Mouse (Mus musculus) liver, embryonic 14.5 days (tissue): Measurements from ENCODE around the gene Sh3bp1. TPM values are rescaled to one million over a fixed set of nuclear protein-coding genes. Genes with fewer than 3 reads are reported as not detected.
A peak's percentile ranks its signal among the peaks of the same experiment; 100 is the strongest.

ENCODE experiments used
- ATAC-seq: fragments of 200-750 bp; cut with Nextera tagmentation; 2 replicates; pipeline ENCODE4 v1.8.0; 2017; ENCODE audit warnings: moderate number of reproducible peaks, mild to moderate bottlenecking, moderate library complexity; ENCODE audit not compliant: insufficient read depth
- DNase-seq, 3 experiments: peaks; one replicate each; pipeline ENCODE4 v3.0.0-alpha.2; 2012 to 2013; ENCODE audit warnings: low read depth in 3 of 3, low spot score in 3 of 3
- H3K27ac ChIP-seq: fragments of 300-500 bp; sonication (generic); 2 replicates; pipeline ENCODE4 v1.5.1; 2014; ENCODE audit warnings: moderate library complexity, mild to moderate bottlenecking, control low read depth, inconsistent platforms
- H3K27me3 ChIP-seq: fragments of 300-500 bp; sonication (generic); 2 replicates; pipeline ENCODE4 v1.6.1; 2014; ENCODE audit warnings: mild to moderate bottlenecking, low read length, moderate library complexity; ENCODE audit not compliant: control insufficient read depth, insufficient read depth
- H3K36me3 ChIP-seq: fragments of 300-500 bp; sonication (generic); replicated peaks from 2 replicates; pipeline ENCODE4 v1.6.1; 2014; ENCODE audit warnings: low read depth; ENCODE audit not compliant: control insufficient read depth, insufficient read depth
- H3K4me1 ChIP-seq, 2 experiments: fragments of 200-500 bp in 1 of 2; fragments of 300-500 bp in 1 of 2; sonication (generic) in 1 of 2; replicated peaks; 2 replicates each; pipeline ENCODE4 v1.6.1; 2012 to 2014; ENCODE audit warnings: antibody characterized with exemption in 1 of 2, inconsistent platforms in 1 of 2, low read length in 1 of 2; ENCODE audit not compliant: control insufficient read depth in 2 of 2, insufficient read depth in 2 of 2
- H3K4me2 ChIP-seq: fragments of 300-500 bp; sonication (generic); 2 replicates; pipeline ENCODE4 v1.6.1; 2014; ENCODE audit warnings: low read depth, mild to moderate bottlenecking, control low read depth, moderate library complexity
- H3K4me3 ChIP-seq, 2 experiments: fragments of 200-500 bp in 1 of 2; fragments of 300-500 bp in 1 of 2; sonication (generic) in 1 of 2; 2 replicates each; pipeline ENCODE4 v1.5.1; 2012 to 2014; ENCODE audit warnings: low read depth in 2 of 2, low read length in 2 of 2, mild to moderate bottlenecking in 2 of 2, control low read depth in 1 of 2, inconsistent platforms in 1 of 2, moderate library complexity in 1 of 2; ENCODE audit not compliant: insufficient read depth in 1 of 2
- H3K9ac ChIP-seq: fragments of 300-500 bp; sonication (generic); replicated peaks from 2 replicates; pipeline ENCODE4 v1.6.1; 2014; ENCODE audit warnings: mild to moderate bottlenecking, control low read depth, moderate library complexity
- H3K9me3 ChIP-seq: fragments of 300-500 bp; sonication (generic); 2 replicates; pipeline ENCODE4 v1.6.1; 2016; ENCODE audit warnings: low read length, mixed read lengths; ENCODE audit not compliant: control insufficient read depth
- CTCF ChIP-seq: IDR thresholded peaks from 2 replicates; pipeline ENCODE4 v1.5.1; 2016; ENCODE audit warnings: antibody characterized with exemption, low read depth, control low read depth
- EP300 ChIP-seq: IDR thresholded peaks from 2 replicates; pipeline ENCODE4 v1.6.1; 2016; ENCODE audit warnings: antibody characterized with exemption, low read depth
- WGBS: fragments of 180-500 bp; shearing (Covaris S2); extraction: QIAGEN DNeasy Blood & Tissue Kit; methylation state at CpG from one replicate; pipeline ENCODE4 v1.1.7; 2014; ENCODE audit not compliant: insufficient replicate concordance; 5-methylcytosine and 5-hydroxymethylcytosine counted together
- polyA plus RNA-seq, 2 experiments: library from polyadenylated mRNA; depleted of rRNA in 1 of 2; stranded (reverse) in 1 of 2; unstranded in 1 of 2; fragments of >200 nt; fragmentation: Nextera tagmentation in 1 of 2; extraction: Ambion mirVana in 1 of 2; gene quantifications; 2 replicates each; pipeline versions ENCODE4 v1.2.1 to v1.2.3; 2012 to 2014

The Sh3bp1 gene
- polyA plus RNA-seq, 2 experiments: 13.3 to 22.2 TPM

DNA sequence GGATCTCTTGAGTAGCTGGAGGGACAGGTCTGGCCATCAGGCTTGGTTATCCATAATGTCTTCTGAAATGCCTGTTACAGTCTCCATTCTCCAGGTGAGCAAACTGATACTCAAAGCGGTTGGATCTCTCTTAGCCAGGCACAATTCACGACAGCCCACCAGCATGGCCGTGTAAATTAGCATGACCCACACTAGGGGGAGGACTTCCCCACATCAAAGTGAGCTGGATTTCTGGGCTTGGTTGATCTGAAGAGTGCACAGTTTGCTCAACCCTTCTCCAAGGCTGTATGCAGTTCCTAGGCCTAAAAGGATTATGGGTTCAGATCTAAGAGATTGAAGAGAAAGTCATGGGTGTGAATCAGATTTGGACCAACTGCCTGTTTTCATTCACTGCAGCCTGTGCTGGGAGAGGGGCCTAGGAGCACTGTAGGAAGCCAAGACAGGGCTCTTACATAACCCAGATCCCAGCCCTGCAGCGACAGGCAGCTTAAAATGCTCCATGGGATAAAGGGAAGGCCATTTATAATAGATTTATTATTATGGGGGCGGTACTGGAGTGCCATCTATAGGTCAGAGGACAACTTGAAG, 27.5 kb upstream of the Sh3bp1 start:
- TF ChIP-seq CTCF (peak; percentile 22), EP300 (no peak)
- peaks cover 11 to 17% of the 10 kb centered on the region in 2 experiments for H3K4me1 ChIP-seq
- ATAC-seq (no peak), DNase-seq (no peak)
- no peaks in the 10 kb centered on the region for H3K9me3 ChIP-seq
- H3K4me3 ChIP-seq: no peak overlapping the region
- no peaks in the 10 kb centered on the region for H3K27me3 ChIP-seq
- no peak overlapping the region for H3K27ac ChIP-seq
- H3K36me3 ChIP-seq: no peaks in the 10 kb centered on the region
- 56% methylated on average over 5 of the region's 5 CpGs for WGBS
- H3K9ac ChIP-seq: no peak overlapping the region
- no peak overlapping the region for H3K4me2 ChIP-seq

DNA sequence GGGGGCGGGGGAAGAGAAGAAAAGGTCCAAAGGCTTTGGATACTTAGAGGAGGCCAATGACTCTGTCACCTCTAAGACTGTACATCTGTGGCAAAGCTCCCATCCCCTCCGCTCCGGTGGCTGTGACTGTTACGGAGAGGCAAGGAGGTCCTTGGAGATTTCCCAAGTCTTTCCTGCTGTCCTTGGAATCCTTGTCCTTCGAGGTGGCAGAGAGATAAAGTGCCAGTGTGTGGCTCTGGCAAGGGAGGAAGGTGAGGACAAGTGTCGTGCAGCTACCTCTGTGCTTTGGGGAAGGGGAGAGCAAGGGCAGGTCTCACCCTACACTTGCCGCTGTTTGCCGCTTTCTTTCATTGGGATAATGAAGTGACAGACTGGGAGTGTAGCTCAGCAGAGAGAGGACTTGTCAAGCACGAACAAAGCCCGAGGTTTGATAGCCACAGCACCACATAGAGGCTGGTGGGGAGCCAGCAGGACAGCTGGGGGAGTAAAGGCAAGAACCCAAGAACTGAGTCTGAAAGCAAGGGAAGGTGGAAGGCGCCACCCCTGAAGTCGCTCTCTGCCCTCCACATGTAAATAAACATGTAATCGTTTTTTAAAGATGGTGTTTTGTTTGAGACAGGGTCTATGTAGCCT, 25.6 kb upstream of the Sh3bp1 start:
- TF ChIP-seq EP300 (no peak), CTCF (no peak)
- no peak for DNase-seq
- H3K9ac ChIP-seq: no peak overlapping the region
- peaks cover 16 to 19% of the 10 kb centered on the region in 2 experiments for H3K4me1 ChIP-seq
- no peaks in the 10 kb centered on the region for H3K27me3 ChIP-seq
- H3K36me3 ChIP-seq: no peaks in the 10 kb centered on the region
- no peak overlapping the region for H3K4me2 ChIP-seq
- WGBS: 60% methylated on average over 13 of the region's 13 CpGs
- H3K4me3 ChIP-seq: no peak overlapping the region
- ATAC-seq: no peak
- no peak overlapping the region for H3K27ac ChIP-seq
- H3K9me3 ChIP-seq: no peaks in the 10 kb centered on the region

DNA sequence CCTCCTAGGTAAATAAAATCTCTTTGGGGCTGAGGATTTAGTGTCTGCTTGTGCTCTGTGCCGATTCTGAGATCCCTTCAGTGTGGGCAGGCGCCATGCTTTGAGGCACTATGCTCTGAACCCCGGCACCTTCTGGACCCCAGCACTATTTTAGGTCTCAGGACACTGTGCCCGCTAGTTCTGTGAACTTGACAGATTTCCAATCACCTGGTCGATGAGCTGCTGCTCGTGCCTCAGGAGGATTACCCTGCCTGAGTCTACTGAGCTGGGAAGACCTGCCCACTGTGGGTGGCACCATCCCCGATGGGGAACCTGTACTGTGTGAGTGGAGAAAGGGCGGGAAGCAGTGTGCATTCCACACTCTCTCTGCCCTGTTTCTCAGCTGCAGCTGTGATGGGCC, 24.6 kb upstream of the Sh3bp1 start:
- H3K4me3 ChIP-seq: no peak overlapping the region
- no peak overlapping the region for H3K9ac ChIP-seq
- H3K4me1 ChIP-seq: peaks cover 16 to 21% of the 10 kb centered on the region in 2 experiments
- ATAC-seq (no peak), DNase-seq (no peak)
- no peak overlapping the region for H3K27ac ChIP-seq
- 73% methylated on average over 8 of the region's 8 CpGs for WGBS
- no peaks in the 10 kb centered on the region for H3K36me3 ChIP-seq
- no peaks in the 10 kb centered on the region for H3K9me3 ChIP-seq
- H3K27me3 ChIP-seq: no peaks in the 10 kb centered on the region
- no peak overlapping the region for H3K4me2 ChIP-seq
- TF ChIP-seq CTCF (no peak), EP300 (no peak)

DNA sequence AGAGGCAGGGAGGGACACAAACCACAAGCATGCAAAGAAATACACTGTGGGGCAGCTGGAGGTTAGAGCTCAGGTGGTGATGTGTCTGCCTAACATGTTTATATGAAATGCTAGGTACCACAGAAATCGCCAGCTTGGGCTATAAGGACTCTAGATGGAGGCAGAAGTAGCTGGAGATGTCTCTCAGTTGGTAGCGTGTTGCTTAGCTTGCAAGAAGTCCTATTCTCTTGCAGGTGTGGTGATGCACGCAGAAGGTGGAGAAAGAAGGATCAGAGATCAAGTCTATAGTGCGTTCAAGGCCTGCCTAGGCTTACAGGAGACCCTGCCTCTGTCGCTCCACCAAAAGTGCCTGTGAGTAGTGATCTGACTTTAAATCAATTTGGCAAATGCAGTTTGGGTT, 24.0 kb upstream of the Sh3bp1 start:
- peaks cover 16 to 20% of the 10 kb centered on the region in 2 experiments for H3K4me1 ChIP-seq
- H3K9me3 ChIP-seq: no peaks in the 10 kb centered on the region
- H3K4me3 ChIP-seq: no peak overlapping the region
- no peak overlapping the region for H3K9ac ChIP-seq
- H3K27ac ChIP-seq: no peak overlapping the region
- WGBS: 82% methylated on average over 5 of the region's 5 CpGs
- no peak overlapping the region; the same call in none of the 2 replicates for H3K4me2 ChIP-seq
- no peaks in the 10 kb centered on the region for H3K27me3 ChIP-seq
- no peak for ATAC-seq
- H3K36me3 ChIP-seq: no peaks in the 10 kb centered on the region
- no peak for TF ChIP-seq CTCF
- TF ChIP-seq EP300: no peak
- DNase-seq: no peak

DNA sequence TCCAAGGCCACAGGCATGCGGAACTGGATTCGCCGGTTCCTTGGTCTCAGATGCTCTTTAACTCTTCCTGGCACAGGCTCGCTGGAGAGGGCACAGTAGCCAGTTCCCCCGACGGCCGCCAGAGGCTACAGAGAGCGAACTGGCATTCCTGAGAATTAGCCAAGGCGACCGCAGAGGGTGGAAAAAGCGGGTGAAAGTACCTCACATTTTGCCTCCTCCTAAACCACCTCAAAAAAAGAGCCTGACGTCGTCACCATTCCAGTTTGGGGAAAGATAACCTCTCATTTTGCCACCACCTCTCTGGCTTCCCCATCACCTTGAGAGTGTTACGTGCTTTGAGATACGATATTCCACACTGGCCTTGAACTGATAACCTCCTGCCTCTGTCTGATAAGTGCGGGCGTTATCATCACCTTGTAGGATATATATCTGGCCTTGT, 23.3 kb upstream of the Sh3bp1 start:
- H3K36me3 ChIP-seq: no peaks in the 10 kb centered on the region; the same call in 1 of the 2 replicates
- no peaks in the 10 kb centered on the region for H3K27me3 ChIP-seq
- H3K4me2 ChIP-seq: peak overlapping the region; percentile 98
- peak overlapping the region; percentile 88 to 97 for H3K4me3 ChIP-seq
- H3K4me1 ChIP-seq: peaks cover 16 to 20% of the 10 kb centered on the region in 2 experiments
- H3K9ac ChIP-seq: peak overlapping the region; percentile 91
- peak; percentile 79 for TF ChIP-seq EP300
- peak; percentile 88 for TF ChIP-seq CTCF
- WGBS: 1% methylated on average over 17 of the region's 17 CpGs
- H3K9me3 ChIP-seq: no peaks in the 10 kb centered on the region
- peak overlapping the region; percentile 89 for H3K27ac ChIP-seq
- DNase-seq (peak; percentile 56 to 70 (median 66)), ATAC-seq (peak; percentile 37)
